Mouse (Mus musculus) small intestine, adult 2 months (tissue): ENCODE measurements at regions not wholly inside any gene's neighbourhood (a gene's known extent, or its start where the extent isn't known, plus 50 kb on each side); places are given as distances from the start of the nearest gene placed in this dataset.

Experiments
- CTCF ChIP-seq: fragments of 200-500 bp; IDR thresholded peaks from 2 replicates; pipeline ENCODE4 v1.5.1; 2012; ENCODE audit warnings: low read depth, mild to moderate bottlenecking, control low read depth, inconsistent platforms, low read length, moderate library complexity, mixed read lengths; ENCODE audit not compliant: insufficient replicate concordance, insufficient read length; ENCODE audit errors: extremely low read depth
- POLR2A ChIP-seq: fragments of 200-500 bp; IDR thresholded peaks from 2 replicates; pipeline ENCODE4 v1.6.1; 2012; ENCODE audit warnings: low read depth, mild to moderate bottlenecking, control low read depth, inconsistent platforms, low read length, moderate library complexity

DNA sequence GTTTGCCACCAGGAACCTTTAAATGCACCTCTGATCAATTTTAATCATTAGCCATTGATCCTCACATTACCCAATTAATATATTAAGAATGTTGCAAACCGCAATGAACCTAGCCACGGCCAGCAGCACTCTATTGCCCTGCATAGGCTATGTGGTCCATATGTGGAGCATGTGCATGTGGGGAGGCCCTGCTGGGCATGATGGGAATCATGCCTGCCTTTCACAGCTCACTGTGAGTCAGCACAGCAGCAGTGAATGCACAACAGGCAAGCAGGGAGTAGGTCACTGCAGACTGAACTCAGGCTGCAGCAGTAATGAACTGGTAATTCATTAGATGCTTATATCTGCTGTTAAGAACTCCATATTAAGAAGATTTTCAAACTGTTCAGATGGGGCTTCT lies 119.5 kb upstream of the Nrp1 start:
- TF ChIP-seq POLR2A (no peak), CTCF (no peak)
